In the genomic region with DNA sequence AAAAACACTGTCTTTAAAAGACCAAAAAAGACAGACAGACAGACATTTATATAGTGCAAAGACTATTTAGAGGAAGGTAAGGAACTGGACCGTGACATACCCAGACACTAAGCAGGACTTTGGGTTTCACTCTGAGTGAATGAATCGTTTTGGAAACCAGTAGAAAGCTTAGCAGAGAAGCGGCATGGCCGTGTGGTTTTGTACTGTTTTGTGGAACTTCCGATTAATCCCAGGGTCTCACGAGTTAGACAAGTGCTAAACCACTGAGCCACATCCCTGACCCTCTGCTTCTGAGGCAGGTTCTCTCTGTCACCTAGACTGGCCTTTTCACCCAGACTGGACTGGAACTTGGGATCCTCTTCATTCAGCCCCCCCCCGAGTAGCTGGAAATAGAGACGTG, we compare ENCODE assay signal across 13 mouse cellular contexts. TPM values are rescaled to one million over a fixed set of nuclear protein-coding genes. Genes with fewer than 3 reads are reported as not detected.
DNase-seq lines count a peak whose midpoint lies in the region; ATAC-seq lines count a peak whose summit lies in the region.
"Had no signal": no experiment of that assay in that cellular context is flagged by ENCODE, and none has a peak within 500 bp of the region (broad histone marks: within the 10 kb centered on the region; RNA-seq: fewer than 3 reads in every experiment).

No protein-coding gene starts in this region.

- H3K9me3 ChIP-seq in forebrain, embryonic 13.5 days (replicated peaks): no peaks in the 10 kb centered on the region
- H3K9me3 ChIP-seq in forebrain, embryonic 11.5 days (ENCODE audit: control insufficient read depth, low read length): no peaks in the 10 kb centered on the region
- no peaks in the 10 kb centered on the region for H3K9me3 ChIP-seq in midbrain, embryonic 13.5 days
- no peaks in the 10 kb centered on the region for H3K9me3 ChIP-seq in midbrain, embryonic 10.5 days (replicated peaks)
- H3K9me3 ChIP-seq in embryonic facial prominence, embryonic 15.5 days (replicated peaks): no peaks in the 10 kb centered on the region
- H3K9me3 ChIP-seq: neural tube, embryonic 12.5 days had no signal

- 72% methylated on average over 8 of the region's 8 CpGs for WGBS in forebrain, embryonic 13.5 days
- WGBS in forebrain, embryonic 11.5 days: 74% methylated on average over 8 of the region's 8 CpGs
- WGBS in midbrain, embryonic 13.5 days: 69% methylated on average over 8 of the region's 8 CpGs
- 79% methylated on average over 8 of the region's 8 CpGs for WGBS in midbrain, embryonic 10.5 days
- 65% methylated on average over 8 of the region's 8 CpGs for WGBS in embryonic facial prominence, embryonic 15.5 days

- DNase-seq in forebrain, embryonic 11.5 days (ENCODE audit: low spot score): no peak
- no peak for DNase-seq in midbrain, embryonic 10.5 days (ENCODE audit: low spot score)
- DNase-seq in natural killer cell, adult 2 months (ENCODE audit: low spot score in 2 of 2): peak; percentile 32 to 41
- DNase-seq in cerebellum, adult 9-10 months: no peak
- no peak for DNase-seq in urinary bladder, postnatal 10 days (ENCODE audit: low spot score)
- DNase-seq: cerebellum, postnatal 14 days; lung, postnatal 4 days; right cerebral cortex, postnatal 4 days; thymus, postnatal 14 days had no signal

- no peak for ATAC-seq in forebrain, embryonic 13.5 days
- no peak for ATAC-seq in forebrain, embryonic 11.5 days (replicated peaks; ENCODE audit: low FRiP score)
- no peak for ATAC-seq in midbrain, embryonic 13.5 days
- ATAC-seq in embryonic facial prominence, embryonic 15.5 days (ENCODE audit: insufficient number of reproducible peaks, low FRiP score, low TSS enrichment, low read depth): no peak

- no peak overlapping the region for H3K9ac ChIP-seq in forebrain, embryonic 13.5 days
- no peak overlapping the region for H3K9ac ChIP-seq in forebrain, embryonic 11.5 days (ENCODE audit: low read length)
- H3K9ac ChIP-seq in midbrain, embryonic 13.5 days (replicated peaks): peak overlapping the region; percentile 64; the same call in 1 of the 2 replicates
- H3K9ac ChIP-seq in embryonic facial prominence, embryonic 15.5 days: no peak overlapping the region

- H3K27ac ChIP-seq in forebrain, embryonic 13.5 days: peak overlapping the region; percentile 82; the same call in 1 of the 2 replicates
- H3K27ac ChIP-seq in forebrain, embryonic 11.5 days (ENCODE audit: low read depth, low read length): no peak overlapping the region
- peak overlapping the region; percentile 74 for H3K27ac ChIP-seq in midbrain, embryonic 13.5 days
- no peak overlapping the region for H3K27ac ChIP-seq in midbrain, embryonic 10.5 days (replicated peaks)
- H3K27ac ChIP-seq in embryonic facial prominence, embryonic 15.5 days (replicated peaks): peak overlapping the region; percentile 34; the same call in 1 of the 2 replicates
- H3K27ac ChIP-seq: neural tube, embryonic 12.5 days had no signal

- H3K27me3 ChIP-seq in forebrain, embryonic 13.5 days: no peaks in the 10 kb centered on the region
- H3K27me3 ChIP-seq in forebrain, embryonic 11.5 days (ENCODE audit: control insufficient read depth, insufficient read depth, low read length): no peaks in the 10 kb centered on the region
- no peaks in the 10 kb centered on the region for H3K27me3 ChIP-seq in midbrain, embryonic 13.5 days
- no peaks in the 10 kb centered on the region for H3K27me3 ChIP-seq in midbrain, embryonic 10.5 days (ENCODE audit: low read depth, poor library complexity, severe bottlenecking)
- H3K27me3 ChIP-seq in embryonic facial prominence, embryonic 15.5 days: no peaks in the 10 kb centered on the region
- H3K27me3 ChIP-seq: neural tube, embryonic 12.5 days had no signal

- peaks cover 22% of the 10 kb centered on the region for H3K4me1 ChIP-seq in forebrain, embryonic 13.5 days
- no peaks in the 10 kb centered on the region; the same call in 1 of the 2 replicates for H3K4me1 ChIP-seq in forebrain, embryonic 11.5 days (replicated peaks; ENCODE audit: control insufficient read depth, insufficient read depth, low read length)
- H3K4me1 ChIP-seq in midbrain, embryonic 13.5 days (replicated peaks): peaks cover 21% of the 10 kb centered on the region
- peaks cover 21% of the 10 kb centered on the region for H3K4me1 ChIP-seq in midbrain, embryonic 10.5 days
- H3K4me1 ChIP-seq in embryonic facial prominence, embryonic 15.5 days: peaks cover 15% of the 10 kb centered on the region; the same call in 1 of the 2 replicates

- H3K36me3 ChIP-seq in forebrain, embryonic 13.5 days (ENCODE audit: poor library complexity, severe bottlenecking): peaks cover 60% of the 10 kb centered on the region
- peaks cover 13% of the 10 kb centered on the region for H3K36me3 ChIP-seq in forebrain, embryonic 11.5 days (ENCODE audit: control insufficient read depth, insufficient read depth, low read length)
- peaks cover 56% of the 10 kb centered on the region for H3K36me3 ChIP-seq in midbrain, embryonic 13.5 days
- peaks cover 60% of the 10 kb centered on the region for H3K36me3 ChIP-seq in midbrain, embryonic 10.5 days
- H3K36me3 ChIP-seq in embryonic facial prominence, embryonic 15.5 days: peaks cover 49% of the 10 kb centered on the region

- H3K4me3 ChIP-seq in forebrain, embryonic 13.5 days: no peak overlapping the region
- H3K4me3 ChIP-seq in forebrain, embryonic 11.5 days (ENCODE audit: low read depth, low read length): no peak overlapping the region
- no peak overlapping the region for H3K4me3 ChIP-seq in midbrain, embryonic 13.5 days (replicated peaks)
- no peak overlapping the region for H3K4me3 ChIP-seq in midbrain, embryonic 10.5 days
- H3K4me3 ChIP-seq in embryonic facial prominence, embryonic 15.5 days (replicated peaks): no peak overlapping the region
- H3K4me3 ChIP-seq: neural tube, embryonic 12.5 days had no signal

- no peak overlapping the region for H3K4me2 ChIP-seq in forebrain, embryonic 13.5 days
- no peak overlapping the region for H3K4me2 ChIP-seq in forebrain, embryonic 11.5 days (ENCODE audit: low read depth, low read length, severe bottlenecking)
- H3K4me2 ChIP-seq in midbrain, embryonic 13.5 days (replicated peaks): no peak overlapping the region
- H3K4me2 ChIP-seq in embryonic facial prominence, embryonic 15.5 days (replicated peaks): no peak overlapping the region
- H3K4me2 ChIP-seq: neural tube, embryonic 12.5 days had no signal

RNA-seq across cellular contexts. Expression of a gene that starts 18.2 kb away (rescaled TPM):
- polyA plus RNA-seq in forebrain, embryonic 13.5 days (2015; fragmentation: Nextera tagmentation; extraction: Ambion mirVana): 34.4 and 37.8 TPM in 2 replicates
- 51.4 and 58.1 TPM in 2 replicates for polyA plus RNA-seq in forebrain, embryonic 11.5 days (2014; fragmentation: Nextera tagmentation; extraction: Ambion mirVana)
- polyA plus RNA-seq in midbrain, embryonic 13.5 days (2015; fragmentation: Nextera tagmentation; extraction: Ambion mirVana): 30.1 and 38.1 TPM in 2 replicates
- 63.3 and 77.6 TPM in 2 replicates for polyA plus RNA-seq in midbrain, embryonic 10.5 days (2016; fragmentation: Nextera tagmentation; extraction: Ambion mirVana)
- 96.8 and 108 TPM in 2 replicates for polyA plus RNA-seq in embryonic facial prominence, embryonic 15.5 days (2015; fragmentation: Nextera tagmentation; extraction: Ambion mirVana)

RNA-seq across cellular contexts. Expression of a gene that starts 18.2 kb away (rescaled TPM):
- 3.3 and 3.8 TPM in 2 replicates for polyA plus RNA-seq in forebrain, embryonic 13.5 days (2015; fragmentation: Nextera tagmentation; extraction: Ambion mirVana)
- polyA plus RNA-seq in forebrain, embryonic 11.5 days (2014; fragmentation: Nextera tagmentation; extraction: Ambion mirVana): 5.3 and 5.7 TPM in 2 replicates
- 4.2 and 4.3 TPM in 2 replicates for polyA plus RNA-seq in midbrain, embryonic 13.5 days (2015; fragmentation: Nextera tagmentation; extraction: Ambion mirVana)
- 5.6 and 6.3 TPM in 2 replicates for polyA plus RNA-seq in midbrain, embryonic 10.5 days (2016; fragmentation: Nextera tagmentation; extraction: Ambion mirVana)
- polyA plus RNA-seq in embryonic facial prominence, embryonic 15.5 days (2015; fragmentation: Nextera tagmentation; extraction: Ambion mirVana): 4.1 TPM in 2 replicates

RNA-seq across cellular contexts. Expression of a gene that starts 27.8 kb away (rescaled TPM):
- polyA plus RNA-seq in forebrain, embryonic 13.5 days (2015; fragmentation: Nextera tagmentation; extraction: Ambion mirVana): 20.7 and 22.3 TPM in 2 replicates
- 15.7 and 17.3 TPM in 2 replicates for polyA plus RNA-seq in forebrain, embryonic 11.5 days (2014; fragmentation: Nextera tagmentation; extraction: Ambion mirVana)
- 22.8 and 24.0 TPM in 2 replicates for polyA plus RNA-seq in midbrain, embryonic 13.5 days (2015; fragmentation: Nextera tagmentation; extraction: Ambion mirVana)
- polyA plus RNA-seq in midbrain, embryonic 10.5 days (2016; fragmentation: Nextera tagmentation; extraction: Ambion mirVana): 12.6 and 16.5 TPM in 2 replicates
- 23.0 and 25.2 TPM in 2 replicates for polyA plus RNA-seq in embryonic facial prominence, embryonic 15.5 days (2015; fragmentation: Nextera tagmentation; extraction: Ambion mirVana)

RNA-seq across cellular contexts. Expression of a gene that starts 31.7 kb away (rescaled TPM):
- 0.97 and 1.8 TPM in 2 replicates for polyA plus RNA-seq in forebrain, embryonic 13.5 days (2015; fragmentation: Nextera tagmentation; extraction: Ambion mirVana)
- polyA plus RNA-seq in forebrain, embryonic 11.5 days (2014; fragmentation: Nextera tagmentation; extraction: Ambion mirVana): 1.2 and 1.5 TPM in 2 replicates
- 1.9 and 2.0 TPM in 2 replicates for polyA plus RNA-seq in midbrain, embryonic 13.5 days (2015; fragmentation: Nextera tagmentation; extraction: Ambion mirVana)
- 0.68 and 0.94 TPM in 2 replicates for polyA plus RNA-seq in midbrain, embryonic 10.5 days (2016; fragmentation: Nextera tagmentation; extraction: Ambion mirVana)
- polyA plus RNA-seq in embryonic facial prominence, embryonic 15.5 days (2015; fragmentation: Nextera tagmentation; extraction: Ambion mirVana): 1.3 and 1.6 TPM in 2 replicates

RNA-seq across cellular contexts. Expression of a gene that starts 46.6 kb away (rescaled TPM):
- 56.3 and 57.7 TPM in 2 replicates for polyA plus RNA-seq in forebrain, embryonic 13.5 days (2015; fragmentation: Nextera tagmentation; extraction: Ambion mirVana)
- polyA plus RNA-seq in forebrain, embryonic 11.5 days (2014; fragmentation: Nextera tagmentation; extraction: Ambion mirVana): 50.4 and 53.8 TPM in 2 replicates
- 63.8 and 64.3 TPM in 2 replicates for polyA plus RNA-seq in midbrain, embryonic 13.5 days (2015; fragmentation: Nextera tagmentation; extraction: Ambion mirVana)
- 44.8 and 48.9 TPM in 2 replicates for polyA plus RNA-seq in midbrain, embryonic 10.5 days (2016; fragmentation: Nextera tagmentation; extraction: Ambion mirVana)
- polyA plus RNA-seq in embryonic facial prominence, embryonic 15.5 days (2015; fragmentation: Nextera tagmentation; extraction: Ambion mirVana): 51.2 and 54.9 TPM in 2 replicates

Comparison
In these comparisons a context has a peak if more than half of its experiments do, and no peak if none do; other contexts are left out.
1. H3K27ac ChIP-seq: peak in forebrain, embryonic 13.5 days (single experiment), midbrain, embryonic 13.5 days (single experiment) and embryonic facial prominence, embryonic 15.5 days (single experiment); none in forebrain, embryonic 11.5 days (single experiment) and midbrain, embryonic 10.5 days (single experiment).
2. DNase-seq: peak in natural killer cell, adult 2 months (2 of 2); none in forebrain, embryonic 11.5 days (single experiment), midbrain, embryonic 10.5 days (single experiment), cerebellum, adult 9-10 months (single experiment) and urinary bladder, postnatal 10 days (single experiment).